Mouse (Mus musculus) 3T3-L1 (cell line): ENCODE measurements around the gene Sgpl1.
"Not testable (repeated sequence)": the region's sequence is repeated elsewhere in the genome, so short reads cannot be mapped to it uniquely, and the experiment has no call there.

Experiments used
- DNase-seq: peaks from one replicate; pipeline ENCODE4 v3.0.0-alpha.2; 2015; ENCODE audit warnings: low read depth, low spot score

Sgpl1 gene

GRCm38 (mm10) chr10:61156453-61156852, 8.9 kb upstream of the Sgpl1 start:
- no peak for DNase-seq

- DNase-seq, result peak; percentile 95
These were observed 8.1 kb upstream of the Sgpl1 start for GRCm38 (mm10) chr10:61155611-61156010.

GRCm38 (mm10) chr10:61152131-61152530, 4.6 kb upstream of the Sgpl1 start:
- no peak for DNase-seq

GRCm38 (mm10) chr10:61150616-61151015, 3.1 kb upstream of the Sgpl1 start:
- no peak for DNase-seq

- no peak for DNase-seq
These were observed 2.0 kb upstream of the Sgpl1 start for GRCm38 (mm10) chr10:61149476-61149875.

- DNase-seq, result peak; percentile 27
These were observed 721 bp downstream of the Sgpl1 start for GRCm38 (mm10) chr10:61146807-61147156.

- DNase-seq, result peak; percentile 74
These were observed 1.2 kb downstream of the Sgpl1 start for GRCm38 (mm10) chr10:61146119-61146806.

- no peak for DNase-seq
These were observed 1.8 kb downstream of the Sgpl1 start for GRCm38 (mm10) chr10:61145766-61146118.

GRCm38 (mm10) chr10:61143343-61143742, 4.2 kb downstream of the Sgpl1 start:
- DNase-seq, result peak; percentile 48

GRCm38 (mm10) chr10:61137567-61137966, 9.9 kb downstream of the Sgpl1 start:
- no peak for DNase-seq

GRCm38 (mm10) chr10:61135226-61135839, 12.2 kb downstream of the Sgpl1 start:
- DNase-seq, result no peak

- DNase-seq, result peak; percentile 59
These were observed 13.5 kb downstream of the Sgpl1 start for GRCm38 (mm10) chr10:61134041-61134440.

- peak; percentile 91 for DNase-seq
These were observed 16.5 kb downstream of the Sgpl1 start for GRCm38 (mm10) chr10:61130959-61131358.

- DNase-seq, result no peak
These were observed 18.7 kb downstream of the Sgpl1 start for GRCm38 (mm10) chr10:61128701-61129365.

GRCm38 (mm10) chr10:61124462-61124861, 23.0 kb downstream of the Sgpl1 start:
- DNase-seq, result no peak

- no peak for DNase-seq
These were observed 24.1 kb downstream of the Sgpl1 start for GRCm38 (mm10) chr10:61123276-61123913.

- not testable (repeated sequence) for DNase-seq
These were observed 25.8 kb downstream of the Sgpl1 start for GRCm38 (mm10) chr10:61121732-61122131.

GRCm38 (mm10) chr10:61114246-61114720, 33.2 kb downstream of the Sgpl1 start:
- peak; percentile 76 for DNase-seq

GRCm38 (mm10) chr10:61103564-61104114, 43.9 kb downstream of the Sgpl1 start:
- no peak for DNase-seq

- DNase-seq, result no peak
These were observed 55.6 kb downstream of the Sgpl1 start for GRCm38 (mm10) chr10:61091866-61092265.

- no peak for DNase-seq
These were observed 58.0 kb downstream of the Sgpl1 start, which contains the start of gene Pcbd1 for GRCm38 (mm10) chr10:61089170-61090142. TSS of gene Pcbd1 (plus strand) at chr10:61089331.
